Mouse (Mus musculus) megakaryocyte-erythroid progenitor cell, adult 5 weeks (primary cell): ENCODE results near the gene C2cd2l. TPM values are rescaled to one million over a fixed set of nuclear protein-coding genes. Genes with fewer than 3 reads are reported as not detected.

ENCODE experiments used
- polyA plus RNA-seq: library from polyadenylated mRNA; stranded (reverse); fragments of >175 nt; gene quantifications from 2 replicates; pipeline ENCODE4 v1.2.3, GENCODE M21; 2012

Gene C2cd2l
- 64.6 and 72.7 TPM in 2 replicates for polyA plus RNA-seq

DNA sequence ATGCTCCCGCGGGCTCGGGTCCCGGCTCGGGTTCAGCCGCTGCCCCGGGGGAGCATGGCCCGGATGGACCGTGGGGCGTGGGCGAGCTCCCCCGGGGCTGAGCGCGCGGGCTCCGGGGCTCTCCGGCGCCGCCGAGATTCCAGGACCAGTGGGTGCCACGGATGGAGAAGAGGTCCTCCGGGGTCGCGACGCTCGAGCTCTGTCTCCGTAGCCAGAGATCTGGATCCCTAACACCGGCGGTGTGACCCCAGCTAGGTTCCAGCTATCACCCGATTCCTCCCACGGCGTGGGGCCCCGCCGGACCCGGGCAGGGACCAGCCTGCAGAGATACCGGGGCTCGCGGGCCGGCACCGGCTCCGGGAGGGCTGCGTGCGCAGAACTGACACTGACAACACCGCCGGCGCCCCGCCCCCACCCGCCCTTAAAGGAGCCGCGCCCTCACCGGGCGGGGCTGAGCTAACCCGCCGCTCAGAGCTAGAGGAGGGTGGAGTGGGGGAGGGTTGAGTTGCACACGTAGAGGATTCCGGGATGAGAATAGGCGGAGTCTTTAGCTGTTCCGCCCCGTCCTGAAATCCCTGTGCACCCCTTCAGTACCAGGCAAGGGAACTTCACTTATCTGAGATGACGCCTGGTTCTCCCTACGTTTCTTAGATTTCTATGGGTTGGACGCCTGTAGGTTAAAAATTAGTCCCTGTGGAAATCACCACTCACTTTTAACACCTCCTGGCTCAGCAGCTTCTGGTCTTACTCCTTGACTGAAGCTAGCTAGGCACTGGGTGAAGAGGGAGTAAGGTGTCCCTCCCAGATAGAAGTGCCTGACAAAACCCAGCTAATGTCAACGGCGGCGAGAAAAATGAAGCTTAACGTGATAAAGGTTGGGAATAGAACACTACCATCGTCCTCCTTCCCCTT, at the start of gene C2cd2l:
C2cd2l (minus strand) TSS at position 399 of the 912 bp plus-strand sequence.

DNA sequence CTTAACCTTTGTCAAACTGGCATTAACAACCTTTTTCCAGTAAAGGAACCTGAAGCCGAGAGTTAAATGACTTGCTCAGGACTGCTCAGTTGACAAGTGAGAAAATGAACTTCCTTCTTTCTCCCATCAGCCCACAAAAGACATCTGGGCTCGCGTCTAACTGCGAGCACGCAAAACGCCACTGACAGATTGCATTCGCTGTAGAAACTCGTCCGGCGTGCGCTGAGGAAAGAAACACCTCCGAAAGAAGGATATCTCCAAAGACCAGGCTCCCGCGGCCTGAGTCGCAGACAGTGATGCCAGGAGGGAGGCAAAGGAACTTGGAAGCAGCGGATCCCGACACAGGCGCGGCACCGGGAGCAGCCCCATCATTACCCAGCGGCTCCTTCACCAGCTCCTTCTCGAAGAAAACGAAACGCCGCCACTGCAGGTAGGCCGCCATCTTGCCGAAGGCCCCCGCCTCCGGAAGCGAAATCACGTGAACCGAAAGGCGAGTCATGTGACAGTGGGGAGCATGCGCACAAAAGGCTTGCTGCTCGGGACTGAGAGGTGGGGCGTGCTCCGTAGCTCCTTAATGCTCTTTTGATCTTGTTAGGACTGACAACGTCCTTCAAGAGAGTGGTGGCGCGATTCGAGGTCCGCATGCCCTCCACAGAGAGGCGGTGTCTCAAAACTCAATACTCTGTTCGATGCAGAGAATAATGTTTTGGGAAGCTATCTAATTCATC, 41.3 kb upstream of the C2cd2l start, which contains the start of gene Vps11:
Vps11 (minus strand) TSS at position 481 of the 728 bp plus-strand sequence.

GRCm38 (mm10) chr9:44343781-44344421, 23.8 kb upstream of the C2cd2l start, which contains the start of gene Hmbs:
Hmbs (minus strand) TSS chr9:44344228.

DNA sequence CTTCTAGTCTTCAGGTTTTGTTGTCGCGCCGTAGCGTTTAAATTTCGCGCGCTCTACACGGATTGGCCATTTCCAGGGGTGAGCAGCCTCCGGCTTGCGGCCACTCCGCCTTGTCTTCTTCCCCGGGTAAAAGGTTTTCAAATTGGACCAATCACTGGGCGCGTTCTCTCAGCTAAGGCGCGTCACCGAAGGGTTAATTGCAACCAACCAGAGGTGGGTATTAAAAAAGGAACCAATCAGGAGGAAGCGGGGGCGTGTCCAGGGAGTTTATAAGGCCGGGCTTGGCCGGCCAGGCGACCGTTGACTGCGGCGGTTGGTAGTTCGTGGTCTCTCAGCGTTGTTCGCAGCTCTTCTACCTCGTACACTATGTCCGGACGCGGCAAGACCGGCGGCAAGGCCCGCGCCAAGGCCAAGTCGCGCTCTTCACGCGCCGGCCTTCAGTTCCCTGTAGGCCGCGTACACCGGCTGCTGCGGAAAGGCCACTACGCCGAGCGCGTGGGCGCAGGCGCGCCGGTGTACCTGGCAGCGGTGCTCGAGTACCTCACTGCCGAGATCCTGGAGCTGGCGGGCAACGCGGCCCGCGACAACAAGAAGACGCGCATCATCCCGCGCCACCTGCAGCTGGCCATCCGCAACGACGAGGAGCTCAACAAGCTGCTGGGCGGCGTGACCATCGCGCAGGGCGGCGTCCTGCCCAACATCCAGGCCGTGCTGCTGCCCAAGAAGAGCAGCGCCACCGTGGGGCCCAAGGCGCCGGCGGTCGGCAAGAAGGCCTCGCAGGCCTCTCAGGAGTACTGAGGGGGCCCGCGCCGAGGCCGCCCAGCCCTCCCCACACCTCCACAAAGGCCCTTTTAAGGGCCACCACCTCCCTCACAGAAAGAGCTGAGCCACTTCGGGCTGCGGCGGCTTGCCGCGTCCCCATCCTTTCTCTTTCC, 14.6 kb upstream of the C2cd2l start, which contains the start of gene H2afx:
H2afx (plus strand) TSS at position 299 of the 935 bp plus-strand sequence.

DNA sequence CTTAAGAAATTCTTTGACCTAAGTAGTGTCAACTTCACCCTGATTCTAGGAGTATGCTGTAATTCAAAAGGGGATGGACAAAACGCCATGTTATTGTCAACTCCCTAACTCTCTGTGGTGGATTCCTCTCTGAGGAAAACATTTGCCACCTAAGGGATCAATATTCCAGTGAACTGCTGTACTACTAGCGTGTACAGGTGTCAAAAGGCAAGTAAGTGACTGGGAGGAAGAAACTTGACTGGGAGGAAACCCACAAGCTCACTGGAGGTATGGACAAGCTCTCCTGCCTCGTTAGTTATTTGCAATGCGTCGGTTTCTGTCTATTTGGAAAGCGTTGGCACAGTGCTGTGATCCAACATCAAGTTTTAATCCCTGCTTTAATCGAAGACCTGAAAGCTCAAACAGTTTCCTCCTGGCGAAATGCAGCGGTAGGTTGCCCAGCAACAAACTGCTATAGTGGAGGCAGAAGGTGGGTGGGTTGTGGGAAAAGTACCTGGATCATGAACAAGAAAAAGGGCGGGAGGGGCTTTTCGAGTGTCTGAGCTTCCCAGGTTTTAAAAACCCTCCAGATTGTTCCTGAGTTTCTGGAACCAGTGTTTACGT, 5.8 kb upstream of the C2cd2l start, which contains the start of gene Dpagt1:
Dpagt1 (plus strand) TSS at position 252 of the 603 bp plus-strand sequence.

GRCm38 (mm10) chr9:44305466-44306079, 14.5 kb downstream of the C2cd2l start, which contains the start of gene Hinfp:
Hinfp (minus strand) TSS chr9:44305671.

DNA sequence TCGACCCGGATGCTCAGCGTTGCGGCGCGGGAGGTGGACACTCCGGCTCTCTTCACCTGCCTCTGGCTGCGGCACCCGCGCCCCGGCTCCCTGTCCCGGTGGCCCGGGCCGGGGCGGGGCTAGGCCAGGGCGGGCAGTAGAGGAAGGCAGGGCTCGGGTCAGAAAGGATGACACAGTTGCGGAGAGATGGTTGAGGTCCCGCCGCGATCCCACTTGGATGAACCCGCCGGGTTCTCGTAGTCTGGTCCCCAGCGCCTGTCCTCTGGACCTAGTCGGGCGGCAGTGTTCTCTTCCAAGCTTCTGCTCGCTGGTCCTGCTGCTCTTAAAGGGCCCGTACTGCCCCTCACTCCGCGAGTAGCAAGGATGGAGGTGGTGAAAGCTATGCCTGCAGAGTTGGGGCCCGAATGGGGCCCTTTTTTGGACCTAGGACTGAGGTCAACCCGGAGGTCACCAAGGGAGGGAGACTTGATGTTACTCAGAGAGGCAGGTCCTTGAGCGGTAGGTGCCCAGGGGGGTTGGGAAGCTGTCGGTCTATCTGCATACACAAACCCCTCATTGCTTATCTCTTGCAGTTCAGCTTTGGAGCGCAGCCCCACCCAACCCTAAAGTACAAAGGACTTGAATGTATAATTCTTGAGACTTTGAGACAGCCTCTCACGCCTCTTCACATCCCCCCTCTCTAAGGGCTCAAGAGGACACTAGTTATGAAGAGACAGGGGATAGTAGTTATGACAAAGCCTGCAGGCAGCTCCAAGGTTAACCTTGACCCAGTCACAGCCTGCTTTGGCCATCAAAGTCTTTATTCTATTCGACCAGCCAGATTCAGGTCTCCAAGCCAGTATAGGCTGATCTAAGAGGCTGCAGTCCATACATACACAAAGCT, 31.8 kb downstream of the C2cd2l start, which contains the start of gene Abcg4:
Abcg4 (minus strand) TSS at position 540 of the 883 bp plus-strand sequence.

GRCm38 (mm10) chr9:44268432-44268831, 51.7 kb downstream of the C2cd2l start, which contains the start of gene Nlrx1:
Nlrx1 (minus strand) TSS chr9:44268599.

Other genes starting within 250 kb of the C2cd2l start
- 0.15 and 0.47 TPM in 2 replicates for gene Mfrp, start 218.6 kb downstream of the C2cd2l start, polyA plus RNA-seq
- gene C1qtnf5, start 213.0 kb downstream of the C2cd2l start, polyA plus RNA-seq, result 0.28 and 0.50 TPM in 2 replicates
- not detected in 2 replicates for gene Gm49380, start 206.8 kb downstream of the C2cd2l start, polyA plus RNA-seq
- 44.3 and 47.3 TPM in 2 replicates for gene Rnf26, start 206.8 kb downstream of the C2cd2l start, polyA plus RNA-seq
- 0.49 and 0.73 TPM in 2 replicates for gene Mcam, start 185.8 kb downstream of the C2cd2l start, polyA plus RNA-seq
- gene Cbl, start 86.2 kb downstream of the C2cd2l start, polyA plus RNA-seq, result 17.2 and 20.8 TPM in 2 replicates
- not detected in 2 replicates for gene Ccdc153, start 79.6 kb downstream of the C2cd2l start, polyA plus RNA-seq
- 0.13 and 0.44 TPM in 2 replicates for gene Pdzd3, start 68.8 kb downstream of the C2cd2l start, polyA plus RNA-seq
- gene Nlrx1, start 51.7 kb downstream of the C2cd2l start, polyA plus RNA-seq, result 12.4 and 18.2 TPM in 2 replicates
- 12.4 and 16.0 TPM in 2 replicates for gene Abcg4, start 31.7 kb downstream of the C2cd2l start, polyA plus RNA-seq
- 5.1 and 7.4 TPM in 2 replicates for gene Hinfp, start 14.6 kb downstream of the C2cd2l start, polyA plus RNA-seq
- gene Dpagt1, start 5.7 kb upstream of the C2cd2l start, polyA plus RNA-seq, result 10.2 and 12.1 TPM in 2 replicates
- gene H2afx, start 14.4 kb upstream of the C2cd2l start, polyA plus RNA-seq, result 701 and 895 TPM in 2 replicates
- gene Hmbs, start 23.9 kb upstream of the C2cd2l start, polyA plus RNA-seq, result 70.8 and 79.3 TPM in 2 replicates
- 14.2 and 16.1 TPM in 2 replicates for gene Vps11, start 41.4 kb upstream of the C2cd2l start, polyA plus RNA-seq
- gene Hyou1, start 59.2 kb upstream of the C2cd2l start, polyA plus RNA-seq, result 72.8 and 74.0 TPM in 2 replicates
- 19.2 and 19.6 TPM in 2 replicates for gene Slc37a4, start 76.6 kb upstream of the C2cd2l start, polyA plus RNA-seq
- 281 and 286 TPM in 2 replicates for gene Rps25, start 86.9 kb upstream of the C2cd2l start, polyA plus RNA-seq
- 10.1 and 11.5 TPM in 2 replicates for gene Trappc4, start 87.3 kb upstream of the C2cd2l start, polyA plus RNA-seq
- 17.1 and 21.6 TPM in 2 replicates for gene Ccdc84, start 98.3 kb upstream of the C2cd2l start, polyA plus RNA-seq
- not detected in 2 replicates for gene Foxr1, start 120.9 kb upstream of the C2cd2l start, polyA plus RNA-seq
- not detected in 2 replicates for gene Upk2, start 134.7 kb upstream of the C2cd2l start, polyA plus RNA-seq
- 59.4 and 73.6 TPM in 2 replicates for gene Bcl9l, start 162.5 kb upstream of the C2cd2l start, polyA plus RNA-seq
- gene Cxcr5, start 241.6 kb upstream of the C2cd2l start, polyA plus RNA-seq, result 0.22 and 0.23 TPM in 2 replicates